Mouse (Mus musculus) lung, embryonic 15.5 days (tissue): ENCODE measurements around the gene Runx1. TPM values are rescaled to one million over a fixed set of nuclear protein-coding genes. Genes with fewer than 3 reads are reported as not detected.

ENCODE experiments used
- ATAC-seq: fragments of 200-750 bp; cut with Nextera tagmentation; 2 replicates; pipeline ENCODE4 v1.8.0; 2017; ENCODE audit warnings: moderate number of reproducible peaks, borderline replicate concordance; ENCODE audit not compliant: low FRiP score, low TSS enrichment; ENCODE audit errors: extremely low read depth
- H3K27ac ChIP-seq: fragments of 300-500 bp; sonication (generic); 2 replicates; pipeline ENCODE4 v1.5.1; 2015; ENCODE audit warnings: moderate library complexity, mild to moderate bottlenecking, inconsistent platforms
- H3K27me3 ChIP-seq: fragments of 300-500 bp; sonication (generic); 2 replicates; pipeline ENCODE4 v1.6.1; 2015; ENCODE audit warnings: inconsistent platforms
- H3K36me3 ChIP-seq: fragments of 300-500 bp; sonication (generic); 2 replicates; pipeline ENCODE4 v1.6.1; 2015; ENCODE audit warnings: inconsistent platforms
- H3K4me1 ChIP-seq: fragments of 300-500 bp; sonication (generic); 2 replicates; pipeline ENCODE4 v1.6.1; 2015; ENCODE audit warnings: inconsistent platforms
- H3K4me2 ChIP-seq: fragments of 300-500 bp; sonication (generic); 2 replicates; pipeline ENCODE4 v1.6.1; 2015; ENCODE audit warnings: inconsistent platforms, mild to moderate bottlenecking, moderate library complexity
- H3K4me3 ChIP-seq: fragments of 300-500 bp; sonication (generic); 2 replicates; pipeline ENCODE4 v1.5.1; 2015; ENCODE audit warnings: mild to moderate bottlenecking, inconsistent platforms
- H3K9ac ChIP-seq: fragments of 300-500 bp; sonication (generic); 2 replicates; pipeline ENCODE4 v1.6.1; 2015; ENCODE audit warnings: inconsistent platforms
- H3K9me3 ChIP-seq: fragments of 300-500 bp; sonication (generic); 2 replicates; pipeline ENCODE4 v1.6.1; 2016; ENCODE audit warnings: inconsistent platforms
- WGBS: fragments of 180-500 bp; shearing (Covaris S2); methylation state at CpG from one replicate; pipeline ENCODE4 v1.1.7; 2015; 5-methylcytosine and 5-hydroxymethylcytosine counted together
- polyA plus RNA-seq: library from polyadenylated mRNA; unstranded; fragments of >200 nt; fragmentation: Nextera tagmentation; extraction: Ambion mirVana; gene quantifications from 2 replicates; pipeline ENCODE4 v1.2.1, GENCODE M21; 2015

Gene Runx1
- polyA plus RNA-seq, 1 experiment from 2014 or later: 10.6 TPM

DNA sequence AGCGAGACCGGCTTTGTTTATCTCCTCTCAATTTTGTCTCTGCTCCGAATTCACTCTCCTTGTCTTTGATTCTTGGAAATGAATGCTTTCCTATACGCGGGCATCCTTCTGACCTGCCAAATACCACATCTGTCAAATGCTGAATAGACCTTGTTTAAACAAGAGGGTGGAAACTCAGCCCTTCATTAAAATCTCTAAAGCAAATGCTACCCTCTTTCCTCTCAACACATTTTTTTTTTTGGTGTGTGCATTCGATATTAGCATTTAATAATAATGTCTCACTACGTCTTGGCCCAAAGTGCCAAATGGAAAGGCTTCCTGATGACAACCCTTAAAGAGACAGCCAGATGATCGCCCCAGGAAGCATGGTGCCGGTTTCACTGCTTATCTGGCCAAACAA, 85.4 kb downstream of the Runx1 start:
- Histone ChIP-seq H3K9me3 (no peaks in the 10 kb centered on the region), H3K4me2 (no peak overlapping the region), H3K9ac (no peak overlapping the region), H3K36me3 (no peaks in the 10 kb centered on the region), H3K4me1 (peaks cover 12% of the 10 kb centered on the region; the same call in 1 of the 2 replicates), H3K4me3 (no peak overlapping the region), H3K27me3 (no peaks in the 10 kb centered on the region), H3K27ac (no peak overlapping the region)
- WGBS: 33% methylated on average over 9 of the region's 9 CpGs
- no peak for ATAC-seq

DNA sequence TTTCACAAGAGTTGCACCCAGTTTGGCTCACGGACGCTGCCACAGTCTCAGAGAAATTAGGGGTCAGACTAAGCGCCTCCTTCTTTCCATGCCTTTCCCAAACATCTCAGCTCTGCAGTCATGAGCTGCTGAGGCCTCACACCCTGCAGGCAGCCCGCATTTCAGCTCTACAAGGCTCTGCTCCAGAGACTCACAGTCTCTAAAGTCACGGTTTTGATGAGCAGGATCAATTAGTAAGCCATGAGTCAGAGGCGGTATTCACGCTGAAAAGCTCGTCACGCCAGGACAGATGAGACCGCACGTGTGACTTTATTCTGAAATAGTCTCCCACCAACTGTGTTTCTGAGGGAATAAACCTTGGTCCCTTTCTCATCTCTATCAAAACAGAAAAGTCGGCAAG, 86.0 kb downstream of the Runx1 start:
- no peaks in the 10 kb centered on the region for H3K27me3 ChIP-seq
- no peaks in the 10 kb centered on the region for H3K9me3 ChIP-seq
- WGBS: 58% methylated on average over 12 of the region's 12 CpGs
- no peak overlapping the region for H3K4me3 ChIP-seq
- H3K4me2 ChIP-seq: no peak overlapping the region
- no peak for ATAC-seq
- no peak overlapping the region for H3K27ac ChIP-seq
- H3K9ac ChIP-seq: no peak overlapping the region
- H3K36me3 ChIP-seq: no peaks in the 10 kb centered on the region
- peaks cover 12% of the 10 kb centered on the region; the same call in 1 of the 2 replicates for H3K4me1 ChIP-seq

DNA sequence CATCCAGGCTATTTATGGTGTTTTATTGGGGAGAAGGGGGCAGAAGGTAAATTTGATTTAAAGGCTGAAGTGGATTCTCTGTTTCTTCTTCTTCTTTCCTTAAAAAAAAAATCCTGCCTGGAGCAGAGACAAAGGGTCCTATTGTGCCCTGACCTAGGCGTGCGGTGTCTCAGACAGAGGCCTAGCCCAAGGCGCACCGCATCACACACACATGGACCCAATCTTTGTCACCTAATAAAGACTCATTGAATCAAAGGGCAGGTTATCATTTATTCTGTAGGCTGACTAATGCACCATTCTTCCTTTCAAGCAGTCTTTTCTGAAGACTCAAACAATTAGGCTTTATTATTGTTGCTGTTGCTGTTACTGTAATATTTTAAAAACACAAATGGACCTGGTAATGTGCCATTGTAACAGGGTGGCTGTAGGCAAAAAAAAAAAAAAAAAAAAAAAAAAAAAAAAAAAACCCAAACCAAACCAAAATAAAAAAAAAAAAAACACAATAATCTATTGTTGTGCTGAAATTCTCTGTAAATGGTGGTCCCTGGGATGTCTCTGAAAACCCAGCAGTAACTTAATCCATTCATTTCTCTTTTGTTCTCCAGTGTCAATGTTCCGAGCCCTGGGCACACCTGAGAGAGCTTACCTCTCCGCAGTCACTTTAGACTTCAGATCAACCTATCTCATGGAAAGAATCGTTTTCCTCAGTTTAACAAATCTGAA, 86.7 kb downstream of the Runx1 start:
- H3K27me3 ChIP-seq: no peaks in the 10 kb centered on the region
- H3K9ac ChIP-seq: no peak overlapping the region
- H3K27ac ChIP-seq: no peak overlapping the region
- H3K9me3 ChIP-seq: no peaks in the 10 kb centered on the region
- no peak overlapping the region for H3K4me2 ChIP-seq
- WGBS: 62% methylated on average over 7 of the region's 7 CpGs
- H3K36me3 ChIP-seq: no peaks in the 10 kb centered on the region
- H3K4me1 ChIP-seq: peaks cover 15% of the 10 kb centered on the region; the same call in 1 of the 2 replicates
- no peak overlapping the region for H3K4me3 ChIP-seq
- ATAC-seq: no peak

DNA sequence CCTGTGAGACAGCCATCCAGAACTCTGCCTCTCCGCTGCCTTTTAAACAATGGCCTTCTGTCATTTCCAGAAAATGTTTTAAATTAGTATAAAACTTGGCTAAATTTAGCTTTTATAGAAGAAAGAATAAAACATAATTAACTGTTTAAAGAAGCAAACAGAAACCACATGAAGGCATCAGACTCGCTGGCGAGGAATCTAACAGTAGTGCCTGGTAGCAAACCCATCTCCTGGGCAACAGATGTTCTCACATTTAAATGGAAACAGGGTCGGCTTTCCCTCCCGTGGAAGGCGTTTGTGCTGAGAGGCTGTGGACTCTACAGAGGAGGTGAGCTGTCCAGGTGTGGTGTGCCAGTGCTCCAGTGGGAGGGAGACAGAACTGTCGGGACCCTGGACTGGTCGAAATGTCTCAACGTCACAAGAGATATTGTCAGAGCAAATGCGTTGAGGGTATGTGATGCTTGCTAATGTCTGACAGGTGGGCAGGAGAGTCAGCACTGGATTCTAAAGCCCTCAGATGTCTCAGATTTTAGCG, 87.4 kb downstream of the Runx1 start:
- WGBS: 46% methylated on average over 11 of the region's 11 CpGs
- H3K27ac ChIP-seq: no peak overlapping the region
- no peak overlapping the region for H3K4me2 ChIP-seq
- no peak for ATAC-seq
- H3K27me3 ChIP-seq: no peaks in the 10 kb centered on the region
- no peaks in the 10 kb centered on the region for H3K9me3 ChIP-seq
- H3K4me1 ChIP-seq: 0 out of 2 replicates have a peak, but pooled peaks cover 10% of the 10 kb centered on the region
- H3K9ac ChIP-seq: no peak overlapping the region
- H3K4me3 ChIP-seq: no peak overlapping the region
- no peaks in the 10 kb centered on the region for H3K36me3 ChIP-seq

DNA sequence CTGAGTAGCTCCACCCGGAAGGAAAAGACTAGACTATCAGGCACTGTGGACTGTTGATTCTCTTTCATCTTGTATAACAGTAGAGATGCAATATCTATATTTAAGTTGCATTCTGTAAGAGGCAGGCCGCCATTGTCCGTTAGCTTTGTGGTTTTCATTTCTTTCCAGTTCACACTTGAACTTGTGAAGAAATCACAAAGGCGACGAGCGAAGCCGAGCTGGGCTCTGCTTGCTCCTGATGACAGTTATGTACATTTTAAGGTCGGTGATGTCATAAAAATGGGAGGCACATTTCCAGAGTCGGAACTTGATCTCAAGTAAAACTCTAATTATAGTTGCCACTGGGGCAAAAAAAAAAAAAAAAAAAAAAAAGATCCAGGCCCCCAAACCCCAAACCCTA, 99.1 kb downstream of the Runx1 start:
- Histone ChIP-seq H3K9ac (no peak overlapping the region), H3K36me3 (no peaks in the 10 kb centered on the region), H3K4me1 (no peaks in the 10 kb centered on the region), H3K4me2 (no peak overlapping the region), H3K9me3 (no peaks in the 10 kb centered on the region), H3K27me3 (no peaks in the 10 kb centered on the region), H3K27ac (no peak overlapping the region), H3K4me3 (no peak overlapping the region)
- WGBS: 77% methylated on average over 9 of the region's 9 CpGs
- no peak for ATAC-seq

DNA sequence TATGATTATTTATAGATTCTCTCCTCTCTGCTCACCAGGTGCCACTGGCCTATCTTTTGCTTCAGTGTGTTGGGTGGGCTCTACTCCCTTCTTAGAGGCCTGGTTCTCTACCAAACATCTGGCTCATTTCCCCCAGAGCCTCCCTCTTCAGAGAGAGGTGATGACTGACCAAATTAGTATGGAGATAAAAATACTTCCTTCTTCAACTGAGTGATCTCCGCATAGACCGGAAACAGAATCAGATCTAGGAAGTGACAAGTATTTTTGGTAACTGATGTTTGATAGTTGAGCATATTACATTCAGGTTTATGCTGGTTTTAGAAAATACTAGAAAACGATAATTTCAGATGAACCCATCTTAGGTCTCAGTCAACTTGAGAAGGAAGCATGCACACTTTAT, 101.4 kb downstream of the Runx1 start:
- Histone ChIP-seq H3K9ac (no peak overlapping the region), H3K4me3 (no peak overlapping the region), H3K27me3 (no peaks in the 10 kb centered on the region), H3K36me3 (no peaks in the 10 kb centered on the region), H3K9me3 (no peaks in the 10 kb centered on the region), H3K27ac (no peak overlapping the region), H3K4me1 (0 out of 2 replicates have a peak, but pooled peaks cover 4% of the 10 kb centered on the region), H3K4me2 (no peak overlapping the region)
- ATAC-seq: no peak
- 47% methylated on average over 3 of the region's 3 CpGs for WGBS

DNA sequence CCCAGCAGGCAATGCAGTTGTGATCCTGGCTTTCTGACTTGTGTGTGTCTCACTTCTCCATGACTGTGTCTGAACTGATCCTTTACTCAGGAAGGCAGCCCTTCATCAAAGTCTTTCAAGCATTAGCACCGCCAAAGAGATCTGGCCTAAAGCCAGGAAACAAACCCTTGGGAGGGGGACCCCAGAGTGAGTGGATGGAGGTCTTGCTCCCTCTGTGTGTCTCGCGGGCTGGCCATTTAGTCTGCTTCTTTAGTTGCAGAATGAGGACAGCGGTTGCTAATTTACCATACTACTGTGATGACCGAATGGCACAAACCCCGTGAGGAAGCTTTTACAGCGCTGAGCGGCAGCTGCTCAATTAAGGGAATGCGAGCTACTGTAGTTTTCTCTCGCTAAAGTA, 105.3 kb downstream of the Runx1 start:
- H3K4me1 ChIP-seq: 0 out of 2 replicates have a peak, but pooled peaks cover 8% of the 10 kb centered on the region
- peaks cover 5% of the 10 kb centered on the region; the same call in 1 of the 2 replicates for H3K27me3 ChIP-seq
- no peaks in the 10 kb centered on the region for H3K36me3 ChIP-seq
- H3K4me3 ChIP-seq: no peak overlapping the region
- H3K4me2 ChIP-seq: no peak overlapping the region
- no peak for ATAC-seq
- H3K9me3 ChIP-seq: no peaks in the 10 kb centered on the region
- H3K9ac ChIP-seq: no peak overlapping the region
- H3K27ac ChIP-seq: no peak overlapping the region
- WGBS: 52% methylated on average over 10 of the region's 10 CpGs

DNA sequence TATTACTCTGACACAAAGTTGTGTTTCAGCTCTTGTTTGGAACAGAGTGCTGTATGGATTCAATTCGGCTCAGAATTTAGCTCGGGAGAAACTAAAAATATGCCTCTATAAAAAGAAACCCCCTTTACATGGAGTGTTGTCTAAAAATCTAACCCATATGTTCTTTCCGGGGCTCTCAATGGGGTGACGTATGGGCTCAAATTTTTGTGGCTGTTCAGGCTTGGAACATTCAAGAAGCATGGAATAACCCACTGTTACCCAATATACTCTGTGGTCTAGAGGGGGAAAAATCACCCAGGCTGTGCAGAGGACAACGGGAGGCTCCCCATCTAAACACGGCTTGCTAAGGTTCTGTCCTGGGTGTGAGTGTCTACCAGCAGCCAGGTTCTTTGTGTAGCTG, 106.2 kb downstream of the Runx1 start:
- Histone ChIP-seq H3K27me3 (peaks cover 6% of the 10 kb centered on the region), H3K36me3 (no peaks in the 10 kb centered on the region), H3K4me2 (no peak overlapping the region), H3K9me3 (no peaks in the 10 kb centered on the region), H3K4me1 (0 out of 2 replicates have a peak, but pooled peaks cover 8% of the 10 kb centered on the region), H3K9ac (no peak overlapping the region), H3K4me3 (no peak overlapping the region), H3K27ac (no peak overlapping the region)
- no peak for ATAC-seq
- 76% methylated on average over 6 of the region's 6 CpGs for WGBS

DNA sequence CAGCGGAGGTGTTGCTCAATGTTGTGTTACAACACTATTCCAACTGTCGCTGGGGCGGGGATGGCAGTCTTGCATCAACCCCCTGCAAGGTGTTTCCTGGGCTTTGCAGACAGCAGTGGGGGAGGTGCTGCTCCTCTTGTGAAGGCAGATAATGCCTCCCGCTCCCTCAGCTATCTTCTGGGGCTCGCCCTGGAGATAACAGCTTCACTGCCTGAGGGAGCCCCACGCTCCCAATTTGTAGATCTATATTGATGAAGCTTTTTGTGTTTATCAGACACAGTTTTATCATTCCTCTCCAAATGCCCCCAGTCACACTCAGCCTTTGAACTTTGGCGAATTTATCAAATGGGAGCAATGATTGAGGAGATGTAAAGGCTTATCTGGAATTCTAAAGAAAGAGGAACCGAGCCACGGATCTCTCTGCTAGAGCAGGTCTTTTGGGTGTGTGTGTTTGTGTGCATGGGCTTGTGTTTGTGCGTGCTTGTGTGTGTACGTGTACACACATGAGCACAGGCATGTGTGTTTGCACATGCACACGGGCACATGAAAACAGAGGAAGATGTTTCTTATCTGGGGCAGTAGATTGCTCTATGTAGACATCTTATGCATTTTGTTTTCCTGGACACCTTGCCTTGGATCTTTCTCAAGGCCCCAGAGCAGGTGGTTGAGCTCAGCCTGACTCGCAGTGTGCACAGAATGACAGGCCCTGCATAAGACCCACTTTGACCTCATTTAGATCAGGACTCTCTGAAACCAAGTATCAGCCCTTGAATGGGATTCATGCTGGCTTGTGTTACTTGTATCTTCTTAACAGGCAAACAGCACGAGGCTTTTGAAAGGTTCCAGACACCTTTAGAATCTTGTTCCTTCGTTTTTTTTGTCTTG, 110.1 kb downstream of the Runx1 start:
- Histone ChIP-seq H3K27me3 (peaks cover 8% of the 10 kb centered on the region), H3K9ac (no peak overlapping the region), H3K4me2 (no peak overlapping the region), H3K27ac (no peak overlapping the region), H3K4me3 (no peak overlapping the region), H3K36me3 (no peaks in the 10 kb centered on the region), H3K9me3 (no peaks in the 10 kb centered on the region), H3K4me1 (0 out of 2 replicates have a peak, but pooled peaks cover 7% of the 10 kb centered on the region)
- 23% methylated on average over 15 of the region's 15 CpGs for WGBS
- ATAC-seq: 0 out of 2 replicates have a peak, but pooled peaks have one; percentile 33

DNA sequence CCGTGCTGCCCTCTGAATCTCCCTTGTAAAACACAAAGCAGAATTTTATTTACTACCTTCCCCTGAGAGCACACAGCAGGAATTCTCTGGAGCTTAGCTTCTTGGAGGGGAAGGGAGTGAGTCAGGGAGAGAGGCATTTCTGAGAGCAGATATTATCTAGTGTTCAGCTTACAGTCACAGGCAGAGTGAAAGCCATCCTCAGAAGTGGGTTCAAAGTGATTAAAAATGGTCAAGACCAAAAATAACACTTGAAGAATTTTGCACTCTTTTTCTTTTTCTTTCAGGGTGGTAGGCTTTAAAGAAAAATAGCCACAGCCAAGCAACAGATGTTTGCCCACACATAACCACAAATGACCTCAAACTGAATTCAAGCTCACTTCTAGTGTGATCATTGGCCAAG, 115.8 kb downstream of the Runx1 start:
- WGBS: 28% methylated on average over 1 of the region's 1 CpGs
- Histone ChIP-seq H3K4me3 (no peak overlapping the region), H3K4me2 (no peak overlapping the region), H3K4me1 (peaks cover 12% of the 10 kb centered on the region), H3K9ac (no peak overlapping the region), H3K27ac (no peak overlapping the region), H3K27me3 (peaks cover 3% of the 10 kb centered on the region; the same call in 1 of the 2 replicates), H3K36me3 (no peaks in the 10 kb centered on the region), H3K9me3 (no peaks in the 10 kb centered on the region)
- ATAC-seq: no peak

DNA sequence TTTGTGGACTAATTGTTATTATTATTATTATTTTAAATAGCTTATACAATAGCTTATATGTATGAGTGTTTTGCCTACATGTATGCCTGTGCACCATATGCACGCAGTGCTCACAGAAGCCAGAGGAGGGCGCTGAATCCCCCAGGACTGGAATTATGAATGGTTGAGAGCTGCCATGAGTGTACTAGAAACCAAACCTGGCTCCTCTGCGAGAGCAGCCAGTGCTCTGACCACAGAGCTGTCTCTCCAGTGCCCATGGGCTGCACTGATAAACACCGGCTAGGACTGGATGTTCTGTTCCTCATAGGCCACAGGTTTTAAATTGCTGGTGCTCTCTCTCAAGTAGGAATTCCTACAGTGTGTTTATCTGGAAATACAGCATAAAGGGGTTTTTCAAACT, 117.2 kb downstream of the Runx1 start:
- H3K9ac ChIP-seq: no peak overlapping the region
- ATAC-seq: no peak
- no peak overlapping the region for H3K4me3 ChIP-seq
- peaks cover 12% of the 10 kb centered on the region for H3K4me1 ChIP-seq
- H3K36me3 ChIP-seq: no peaks in the 10 kb centered on the region
- no peaks in the 10 kb centered on the region for H3K27me3 ChIP-seq
- H3K9me3 ChIP-seq: no peaks in the 10 kb centered on the region
- H3K4me2 ChIP-seq: no peak overlapping the region
- WGBS: 60% methylated on average over 4 of the region's 4 CpGs
- no peak overlapping the region for H3K27ac ChIP-seq

DNA sequence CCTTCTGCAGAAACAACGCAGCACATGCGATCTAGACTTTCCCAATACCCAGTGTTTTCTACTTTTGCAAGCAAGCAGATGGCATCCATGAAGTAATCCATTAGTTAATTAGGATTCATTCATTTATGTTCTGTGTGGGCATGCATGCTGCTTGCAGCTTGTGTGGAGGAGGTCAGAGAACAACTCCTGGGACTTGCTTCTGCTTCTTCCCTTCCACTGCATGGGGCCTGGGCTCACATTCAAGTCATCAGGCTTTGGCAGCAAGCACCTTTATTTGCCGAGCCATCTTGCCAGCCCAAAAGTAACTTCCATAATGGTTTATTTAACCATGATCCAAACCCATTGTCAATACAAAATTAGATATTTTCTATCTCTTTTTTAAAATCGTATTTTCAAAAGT, 118.2 kb downstream of the Runx1 start:
- no peak overlapping the region for H3K4me3 ChIP-seq
- H3K27me3 ChIP-seq: no peaks in the 10 kb centered on the region
- H3K36me3 ChIP-seq: no peaks in the 10 kb centered on the region
- no peaks in the 10 kb centered on the region for H3K9me3 ChIP-seq
- H3K9ac ChIP-seq: no peak overlapping the region
- 85% methylated on average over 4 of the region's 4 CpGs for WGBS
- ATAC-seq: no peak
- H3K27ac ChIP-seq: no peak overlapping the region
- H3K4me1 ChIP-seq: peaks cover 12% of the 10 kb centered on the region
- no peak overlapping the region for H3K4me2 ChIP-seq
